Mouse (Mus musculus) brain, adult 2 months (tissue): ENCODE measurements at regions not wholly inside any gene's neighbourhood (a gene's known extent, or its start where the extent isn't known, plus 50 kb on each side); places are given as distances from the start of the nearest gene placed in this dataset.

ENCODE experiments used
- DNase-seq: peaks from one replicate; pipeline ENCODE4 v3.0.0; 2011; ENCODE audit warnings: low read depth, low spot score

- no peak for DNase-seq
Observed at GRCm38 (mm10) chr13:85570886-85571527, 282.1 kb upstream of the Rasa1 start.

- DNase-seq = peak; percentile 45
Observed at GRCm38 (mm10) chr13:85557821-85558220, 268.9 kb upstream of the Rasa1 start.

GRCm38 (mm10) chr13:85556101-85556853 is 267.3 kb upstream of the Rasa1 start:
- DNase-seq = peak; percentile 75

- DNase-seq = no peak
Observed at GRCm38 (mm10) chr13:85553072-85553471, 264.1 kb upstream of the Rasa1 start.

- no peak for DNase-seq
Observed at GRCm38 (mm10) chr13:85509671-85510070, 220.7 kb upstream of the Rasa1 start.

GRCm38 (mm10) chr13:85508552-85508951 is 219.6 kb upstream of the Rasa1 start:
- DNase-seq = no peak

GRCm38 (mm10) chr13:85507374-85508101 is 218.6 kb upstream of the Rasa1 start:
- peak; percentile 4 for DNase-seq

GRCm38 (mm10) chr13:85506875-85507274 is 217.9 kb upstream of the Rasa1 start:
- peak; percentile 63 for DNase-seq

- no peak for DNase-seq
Observed at GRCm38 (mm10) chr13:85506030-85506429, 217.1 kb upstream of the Rasa1 start.

GRCm38 (mm10) chr13:85505046-85505445 is 216.1 kb upstream of the Rasa1 start:
- DNase-seq = peak; percentile 18

- DNase-seq = no peak
Observed at GRCm38 (mm10) chr13:85504001-85504400, 215.1 kb upstream of the Rasa1 start.

- DNase-seq = no peak
Observed at GRCm38 (mm10) chr13:85498696-85499095, 209.8 kb upstream of the Rasa1 start.

GRCm38 (mm10) chr13:85484790-85485189 is 195.9 kb upstream of the Rasa1 start:
- DNase-seq = no peak

GRCm38 (mm10) chr13:85483348-85483747 is 194.4 kb upstream of the Rasa1 start:
- DNase-seq = no peak

GRCm38 (mm10) chr13:85479405-85479804 is 190.5 kb upstream of the Rasa1 start:
- no peak for DNase-seq

- DNase-seq = no peak
Observed at GRCm38 (mm10) chr13:85476274-85476846, 187.4 kb upstream of the Rasa1 start.

- DNase-seq = peak; percentile 18
Observed at GRCm38 (mm10) chr13:85471340-85471739, 182.4 kb upstream of the Rasa1 start.

GRCm38 (mm10) chr13:85459387-85459786 is 170.5 kb upstream of the Rasa1 start:
- DNase-seq = no peak

GRCm38 (mm10) chr13:85458611-85459010 is 169.7 kb upstream of the Rasa1 start:
- no peak for DNase-seq

- no peak for DNase-seq
Observed at GRCm38 (mm10) chr13:85439581-85439980, 150.7 kb upstream of the Rasa1 start.

- peak; percentile 73 for DNase-seq
Observed at GRCm38 (mm10) chr13:85437875-85438274, 148.9 kb upstream of the Rasa1 start.

GRCm38 (mm10) chr13:85437009-85437408 is 148.1 kb upstream of the Rasa1 start:
- peak; percentile 62 for DNase-seq
